Mouse (Mus musculus) cerebellum, adult 2 months (tissue): ENCODE results near the gene Msantd3.

Source experiments
- CTCF ChIP-seq: fragments of 200-500 bp; IDR thresholded peaks from 2 replicates; pipeline ENCODE4 v1.5.1; 2011; ENCODE audit warnings: low read depth, mild to moderate bottlenecking, control low read depth, low read length, moderate library complexity, borderline replicate concordance; ENCODE audit not compliant: insufficient read depth
- POLR2A ChIP-seq: fragments of 200-500 bp; IDR thresholded peaks from 2 replicates; pipeline ENCODE4 v1.6.1; 2011; ENCODE audit warnings: low read length, control low read depth, borderline replicate concordance; ENCODE audit not compliant: insufficient read depth

DNA sequence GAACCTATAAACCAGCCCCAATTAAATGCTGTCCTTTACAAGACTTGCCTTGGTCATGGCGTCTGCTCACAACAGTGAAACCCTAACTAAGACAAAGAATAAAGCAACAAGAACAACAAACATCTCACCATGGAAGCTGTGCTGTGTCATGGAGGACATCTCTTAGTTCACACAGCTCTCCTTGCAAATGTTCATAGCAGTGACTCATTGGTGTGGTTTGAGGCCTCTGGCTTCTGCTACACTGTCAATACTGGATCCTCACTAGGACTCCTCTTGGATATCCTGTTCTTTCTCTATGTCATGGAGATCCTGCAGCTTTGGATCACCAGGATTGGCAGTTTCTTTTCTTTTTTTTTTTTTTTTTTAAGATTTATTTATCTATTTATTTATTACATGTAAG lies 10.2 kb upstream of the Msantd3 start:
- TF ChIP-seq POLR2A (no peak), CTCF (no peak)
